Mouse (Mus musculus) heart, adult 2 months (tissue): Measurements from ENCODE around the gene Tcerg1l.

Experiments
- CTCF ChIP-seq: fragments of 200-600 bp; IDR thresholded peaks from 2 replicates; pipeline ENCODE4 v1.8.1; 2022; ENCODE audit warnings: antibody characterized with exemption, mild to moderate bottlenecking, moderate library complexity
- EP300 ChIP-seq: fragments of 200-500 bp; IDR thresholded peaks from 2 replicates; pipeline ENCODE4 v1.6.1; 2011; ENCODE audit warnings: low read depth, low read length, control low read depth; ENCODE audit not compliant: insufficient read depth
- POLR2A ChIP-seq: fragments of 200-500 bp; IDR thresholded peaks from 2 replicates; pipeline ENCODE4 v1.6.1; 2011; ENCODE audit warnings: mild to moderate bottlenecking, low read depth, low read length, control low read depth; ENCODE audit not compliant: insufficient read depth

GRCm38 (mm10) chr7:138313733-138314132, 83.8 kb downstream of the Tcerg1l start:
- no peak for TF ChIP-seq EP300
- TF ChIP-seq POLR2A: no peak
- TF ChIP-seq CTCF: no peak
